Mouse (Mus musculus) thymus, adult 2 months (tissue): ENCODE measurements around the gene Pnpo. TPM values are rescaled to one million over a fixed set of nuclear protein-coding genes. Genes with fewer than 3 reads are reported as not detected.

ENCODE experiments used
- DNase-seq: peaks from one replicate; pipeline ENCODE4 v3.0.0; 2021
- H3K27ac ChIP-seq: fragments of 200-500 bp; 2 replicates; pipeline ENCODE4 v1.5.1; 2012; ENCODE audit warnings: low read length, control low read depth; ENCODE audit not compliant: control insufficient read depth, insufficient read depth
- H3K27me3 ChIP-seq: fragments of 200-500 bp; 2 replicates; pipeline ENCODE4 v1.6.1; 2012; ENCODE audit warnings: mild to moderate bottlenecking, low read length, moderate library complexity, mixed read lengths; ENCODE audit not compliant: control insufficient read depth, insufficient read depth
- H3K36me3 ChIP-seq: fragments of 200-500 bp; 2 replicates; pipeline ENCODE4 v1.6.1; 2012; ENCODE audit warnings: mild to moderate bottlenecking, low read length, moderate library complexity; ENCODE audit not compliant: control insufficient read depth, insufficient read depth
- H3K4me1 ChIP-seq: fragments of 200-500 bp; replicated peaks from 2 replicates; pipeline ENCODE4 v1.6.1; 2012; ENCODE audit warnings: low read length; ENCODE audit not compliant: control insufficient read depth, insufficient read depth
- H3K4me3 ChIP-seq: fragments of 200-500 bp; 2 replicates; pipeline ENCODE4 v1.5.1; 2012; ENCODE audit warnings: mild to moderate bottlenecking, low read length, control low read depth, moderate library complexity; ENCODE audit not compliant: control insufficient read depth, insufficient read depth
- CTCF ChIP-seq: fragments of 200-500 bp; IDR thresholded peaks from 2 replicates; pipeline ENCODE4 v1.5.1; 2012; ENCODE audit warnings: mild to moderate bottlenecking, control low read depth, low read length, moderate library complexity, borderline replicate concordance; ENCODE audit not compliant: control insufficient read depth, poor library complexity, insufficient read depth; ENCODE audit errors: extremely low read depth
- POLR2A ChIP-seq: fragments of 200-500 bp; IDR thresholded peaks from 2 replicates; pipeline ENCODE4 v1.6.1; 2012; ENCODE audit warnings: mild to moderate bottlenecking, low read length, control low read depth, moderate library complexity; ENCODE audit not compliant: control insufficient read depth, poor library complexity, insufficient read depth; ENCODE audit errors: extremely low read depth
- WGBS: fragments of 180-500 bp; shearing (Covaris S2); methylation state at CpG from one replicate; pipeline ENCODE4 v1.1.7; 2018; 5-methylcytosine and 5-hydroxymethylcytosine counted together
- polyA plus RNA-seq: library from polyadenylated mRNA; depleted of rRNA; stranded (reverse); fragments of >200 nt; gene quantifications from 2 replicates; pipeline ENCODE4 v1.2.3, GENCODE M21; 2012

Gene Pnpo
- polyA plus RNA-seq, 1 experiment: 25.7 TPM

GRCm38 (mm10) chr11:96966172-96966571, 22.4 kb upstream of the Pnpo start:
- Histone ChIP-seq H3K27ac (peak overlapping the region; percentile 19; the same call in 1 of the 2 replicates), H3K36me3 (peaks cover 8% of the 10 kb centered on the region), H3K4me1 (peaks cover 29% of the 10 kb centered on the region), H3K27me3 (no peaks in the 10 kb centered on the region), H3K4me3 (no peak overlapping the region)
- DNase-seq: no peak
- no peak for TF ChIP-seq POLR2A
- no peak for TF ChIP-seq CTCF
- 49% methylated on average over 3 of the region's 3 CpGs for WGBS

- WGBS: 32% methylated on average over 8 of the region's 8 CpGs
- H3K27ac ChIP-seq: no peak overlapping the region
- no peak for TF ChIP-seq POLR2A
- peak; percentile 86; the same call in 1 of the 2 replicates for TF ChIP-seq CTCF
- H3K27me3 ChIP-seq: no peaks in the 10 kb centered on the region
- peaks cover 20% of the 10 kb centered on the region for H3K36me3 ChIP-seq
- peak; percentile 87 for DNase-seq
- no peak overlapping the region for H3K4me3 ChIP-seq
- peaks cover 43% of the 10 kb centered on the region for H3K4me1 ChIP-seq
These were observed 19.8 kb upstream of the Pnpo start for GRCm38 (mm10) chr11:96963580-96963979.

GRCm38 (mm10) chr11:96957061-96957805, 13.4 kb upstream of the Pnpo start:
- H3K27me3 ChIP-seq: no peaks in the 10 kb centered on the region
- H3K27ac ChIP-seq: peak overlapping the region; percentile 84
- peaks cover 55% of the 10 kb centered on the region for H3K36me3 ChIP-seq
- TF ChIP-seq POLR2A: no peak
- TF ChIP-seq CTCF: no peak
- 52% methylated on average over 10 of the region's 10 CpGs for WGBS
- peaks cover 53% of the 10 kb centered on the region for H3K4me1 ChIP-seq
- DNase-seq: peak; percentile 53
- no peak overlapping the region for H3K4me3 ChIP-seq

GRCm38 (mm10) chr11:96956009-96956724, 12.4 kb upstream of the Pnpo start:
- DNase-seq: no peak
- 87% methylated on average over 20 of the region's 20 CpGs for WGBS
- peaks cover 46% of the 10 kb centered on the region for H3K36me3 ChIP-seq
- TF ChIP-seq CTCF (no peak), POLR2A (no peak)
- no peaks in the 10 kb centered on the region for H3K27me3 ChIP-seq
- peak overlapping the region; percentile 9; the same call in 1 of the 2 replicates for H3K27ac ChIP-seq
- H3K4me1 ChIP-seq: peaks cover 60% of the 10 kb centered on the region
- no peak overlapping the region for H3K4me3 ChIP-seq

GRCm38 (mm10) chr11:96955094-96955493, 11.3 kb upstream of the Pnpo start:
- TF ChIP-seq CTCF (no peak), POLR2A (no peak)
- no peak overlapping the region for H3K27ac ChIP-seq
- no peak for DNase-seq
- H3K4me1 ChIP-seq: peaks cover 53% of the 10 kb centered on the region
- H3K36me3 ChIP-seq: peaks cover 39% of the 10 kb centered on the region
- H3K27me3 ChIP-seq: no peaks in the 10 kb centered on the region
- WGBS: 95% methylated on average over 4 of the region's 4 CpGs
- H3K4me3 ChIP-seq: no peak overlapping the region

- no peak for DNase-seq
- Histone ChIP-seq H3K27me3 (no peaks in the 10 kb centered on the region), H3K27ac (peak overlapping the region; percentile 76), H3K36me3 (peaks cover 34% of the 10 kb centered on the region), H3K4me1 (peaks cover 38% of the 10 kb centered on the region), H3K4me3 (no peak overlapping the region)
- no peak for TF ChIP-seq CTCF
- no peak for TF ChIP-seq POLR2A
- whole genome bisulfite sequencing: 27% methylated on average over 6 of the region's 6 CpGs
These were observed 9.1 kb upstream of the Pnpo start for GRCm38 (mm10) chr11:96952896-96953295.
